ENCODE assay signal across 20 mouse cellular contexts in the genomic region with DNA sequence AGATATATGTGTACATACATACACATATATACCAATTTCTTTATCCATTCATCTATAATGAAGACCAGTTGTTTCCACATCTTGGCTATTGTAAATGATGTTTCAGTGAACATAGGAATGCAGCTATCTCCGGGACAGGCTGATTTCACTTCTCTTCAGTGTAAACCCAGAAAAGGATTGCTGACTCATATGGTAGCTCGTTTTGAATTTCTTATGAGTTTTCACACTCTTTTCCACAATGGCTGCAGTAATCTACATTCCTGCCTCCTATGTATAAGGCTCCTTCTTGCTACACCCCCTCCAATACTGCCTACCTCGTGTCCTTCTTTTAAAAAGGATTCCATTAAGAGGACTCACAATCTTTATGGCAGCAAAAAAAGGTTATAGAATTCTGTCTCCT. TPM values are rescaled to one million over a fixed set of nuclear protein-coding genes. Genes with fewer than 3 reads are reported as not detected.
A peak's percentile ranks its signal among the peaks of the same experiment; 100 is the strongest.
DNase-seq lines count a peak whose midpoint lies in the region; ATAC-seq and TF ChIP-seq lines count a peak whose summit lies in the region.
"Had no signal": no experiment of that assay in that cellular context is flagged by ENCODE, and none has a peak within 500 bp of the region (broad histone marks: within the 10 kb centered on the region; RNA-seq: fewer than 3 reads in every experiment).

No protein-coding gene starts in this region.

- no peaks in the 10 kb centered on the region for H3K9me3 ChIP-seq in stomach, postnatal 0 days (ENCODE audit: control insufficient read depth, low read length)
- no peaks in the 10 kb centered on the region for H3K9me3 ChIP-seq in forebrain, embryonic 12.5 days
- H3K9me3 ChIP-seq: embryonic facial prominence, embryonic 10.5 days; embryonic facial prominence, embryonic 12.5 days; G1E had no signal

- TF ChIP-seq CTCF in stomach, postnatal 0 days (IDR thresholded peaks at IDR 0.05; ENCODE audit: low read depth): no peak

- WGBS in stomach, postnatal 0 days: 76% methylated on average over 3 of the region's 3 CpGs
- WGBS in forebrain, embryonic 12.5 days: 90% methylated on average over 3 of the region's 3 CpGs

- H3K9ac ChIP-seq in stomach, postnatal 0 days (ENCODE audit: low read length): no peak overlapping the region
- no peak overlapping the region for H3K9ac ChIP-seq in forebrain, embryonic 12.5 days
- H3K9ac ChIP-seq: embryonic facial prominence, embryonic 12.5 days had no signal

- H3K27ac ChIP-seq in stomach, postnatal 0 days (replicated peaks): no peak overlapping the region
- no peak overlapping the region for H3K27ac ChIP-seq in forebrain, embryonic 12.5 days
- H3K27ac ChIP-seq: embryonic facial prominence, embryonic 10.5 days; embryonic facial prominence, embryonic 12.5 days had no signal

- H3K4me1 ChIP-seq in stomach, postnatal 0 days (replicated peaks; ENCODE audit: control insufficient read depth, insufficient read depth): no peaks in the 10 kb centered on the region
- H3K4me1 ChIP-seq in forebrain, embryonic 12.5 days: no peaks in the 10 kb centered on the region

- H3K4me2 ChIP-seq in stomach, postnatal 0 days (replicated peaks; ENCODE audit: low read depth): no peak overlapping the region
- H3K4me2 ChIP-seq in forebrain, embryonic 12.5 days: no peak overlapping the region
- H3K4me2 ChIP-seq: embryonic facial prominence, embryonic 12.5 days had no signal

- TF ChIP-seq EP300 in stomach, postnatal 0 days (optimal IDR thresholded peaks at IDR 0.05): no peak

- no peaks in the 10 kb centered on the region for H3K36me3 ChIP-seq in stomach, postnatal 0 days (ENCODE audit: control insufficient read depth, insufficient read depth, low read length)
- no peaks in the 10 kb centered on the region for H3K36me3 ChIP-seq in forebrain, embryonic 12.5 days (replicated peaks)
- H3K36me3 ChIP-seq: embryonic facial prominence, embryonic 10.5 days; embryonic facial prominence, embryonic 12.5 days; G1E had no signal

- no peak overlapping the region for H3K4me3 ChIP-seq in stomach, postnatal 0 days (ENCODE audit: low read depth, low read length)
- H3K4me3 ChIP-seq in forebrain, embryonic 12.5 days (replicated peaks): no peak overlapping the region
- H3K4me3 ChIP-seq: embryonic facial prominence, embryonic 10.5 days; embryonic facial prominence, embryonic 12.5 days had no signal

- peak; percentile 4 for DNase-seq in right cerebral cortex, adult 18-20 months
- DNase-seq in right cerebral cortex, postnatal 4 days: no peak
- DNase-seq in NIH3T3 (ENCODE audit: low read depth): peak; percentile 2
- no peak for DNase-seq in stomach, postnatal 0 days (ENCODE audit: low spot score)
- no peak for DNase-seq in spleen, postnatal 14 days (ENCODE audit: low spot score in 2 of 2)
- DNase-seq: adrenal gland, adult 2 months; adrenal gland, postnatal 10 days; adrenal gland, postnatal 25 days; cerebellum, adult 11-12 months; cerebellum, adult 2 months; cerebellum, adult 9-10 months; cerebellum, postnatal 10 days; cerebellum, postnatal 25 days had no signal

- 0 out of 2 replicates have a peak, but pooled peaks have one; percentile 36 for ATAC-seq in granulocyte monocyte progenitor cell, adult 5-6 weeks (replicated peaks; ENCODE audit: poor library complexity, severe bottlenecking)
- no peak for ATAC-seq in stomach, postnatal 0 days (ENCODE audit: low FRiP score, low TSS enrichment)
- no peak for ATAC-seq in forebrain, embryonic 12.5 days (ENCODE audit: low FRiP score)
- ATAC-seq: forebrain, embryonic 14.5 days; forebrain, embryonic 16.5 days had no signal

- no peaks in the 10 kb centered on the region for H3K27me3 ChIP-seq in stomach, postnatal 0 days (ENCODE audit: control insufficient read depth, insufficient read depth, low read length)
- H3K27me3 ChIP-seq in forebrain, embryonic 12.5 days: peaks cover 25% of the 10 kb centered on the region; the same call in 1 of the 2 replicates

RNA-seq across cellular contexts. Expression of a gene that starts 32.9 kb away (rescaled TPM):
- 48.8 and 68.5 TPM in 2 replicates for total RNA-seq in granulocyte monocyte progenitor cell, adult 5-6 weeks (2014; fragmentation: Nextera tagmentation)
- total RNA-seq in granulocyte monocyte progenitor cell, adult 5-6 weeks (2017): 32.0 and 38.7 TPM in 2 replicates
- polyA plus RNA-seq in stomach, postnatal 0 days (2015; fragmentation: Nextera tagmentation; extraction: Ambion mirVana): 9.4 and 9.7 TPM in 2 replicates
- polyA plus RNA-seq in forebrain, embryonic 12.5 days (2016; fragmentation: Nextera tagmentation; extraction: Ambion mirVana): 48.3 and 52.2 TPM in 2 replicates

Comparison
In these comparisons a context has a peak if more than half of its experiments do, and no peak if none do; other contexts are left out.
1. DNase-seq: peak in right cerebral cortex, adult 18-20 months (single experiment) and NIH3T3 (single experiment); none in right cerebral cortex, postnatal 4 days (single experiment), stomach, postnatal 0 days (single experiment) and spleen, postnatal 14 days (0 of 2).